Mouse (Mus musculus) G1E (cell line): Measurements from ENCODE around the gene Grk1. TPM values are rescaled to one million over a fixed set of nuclear protein-coding genes. Genes with fewer than 3 reads are reported as not detected.

Experiments used
- ATAC-seq: 2 replicates; pipeline ENCODE4 v1.8.0; 2016; ENCODE audit warnings: mild to moderate bottlenecking; ENCODE audit not compliant: insufficient number of reproducible peaks, poor library complexity, low FRiP score, severe bottlenecking; ENCODE audit errors: extremely low read depth
- DNase-seq: peaks from one replicate; pipeline ENCODE4 v3.0.0; 2012; ENCODE audit warnings: low spot score
- H3K27me3 ChIP-seq: 2 replicates; pipeline ENCODE4 v1.6.1; 2012; ENCODE audit warnings: mild to moderate bottlenecking, low read length, inconsistent platforms; ENCODE audit not compliant: insufficient read depth
- H3K36me3 ChIP-seq: replicated peaks from 2 replicates; pipeline ENCODE3; 2012; ENCODE audit warnings: mild to moderate bottlenecking, inconsistent platforms
- H3K4me1 ChIP-seq: 2 replicates; pipeline ENCODE4 v1.6.1; 2012; ENCODE audit warnings: low read depth, low read length, inconsistent platforms, mixed read lengths; ENCODE audit not compliant: insufficient read depth
- H3K4me3 ChIP-seq: 2 replicates; pipeline ENCODE4 v1.5.1; 2012; ENCODE audit warnings: low read depth, mild to moderate bottlenecking, inconsistent platforms, low read length, moderate library complexity, mixed read lengths
- H3K9me3 ChIP-seq: replicated peaks from 2 replicates; pipeline ENCODE4 v1.6.1; 2012; ENCODE audit warnings: inconsistent platforms
- CTCF ChIP-seq: IDR thresholded peaks from 2 replicates; pipeline ENCODE4 v1.5.1; 2012; ENCODE audit warnings: low read depth, low read length, inconsistent platforms, mixed read lengths
- GATA1 ChIP-seq: IDR thresholded peaks from 2 replicates; pipeline ENCODE4 v1.6.1; 2012; ENCODE audit warnings: borderline replicate concordance, low read length, inconsistent platforms, mixed read lengths
- GATA2 ChIP-seq: IDR thresholded peaks from 2 replicates; pipeline ENCODE4 v1.6.1; 2012; ENCODE audit warnings: low read depth, low read length, inconsistent platforms, borderline replicate concordance
- POLR2AphosphoS5 ChIP-seq: IDR thresholded peaks from 2 replicates; pipeline ENCODE4 v1.6.1; 2012; ENCODE audit warnings: low read depth, low read length, inconsistent platforms; ENCODE audit not compliant: insufficient replicate concordance
- TAL1 ChIP-seq: conservative IDR thresholded peaks from 2 replicates; pipeline ENCODE4 v1.6.1; 2012; ENCODE audit warnings: low read depth, low read length, inconsistent platforms, mixed read lengths
- polyA plus RNA-seq: library from polyadenylated mRNA; stranded (reverse); fragments of >175 nt; gene quantifications from 2 replicates; pipeline ENCODE4 v1.2.3, GENCODE M21; 2012
- total RNA-seq, 2 experiments: library from RNA; stranded (forward) in 1 of 2; stranded (reverse) in 1 of 2; fragments of 200-1000 nt in 1 of 2; fragments of >200 nt in 1 of 2; fragmentation: Nextera tagmentation in 1 of 2; gene quantifications; 2 replicates each; pipeline ENCODE4 v1.2.3; 2014 to 2017

Grk1 gene
- total and polyA plus RNA-seq, 3 experiments: 0.01 to 0.05 TPM; not detected in 1

DNA sequence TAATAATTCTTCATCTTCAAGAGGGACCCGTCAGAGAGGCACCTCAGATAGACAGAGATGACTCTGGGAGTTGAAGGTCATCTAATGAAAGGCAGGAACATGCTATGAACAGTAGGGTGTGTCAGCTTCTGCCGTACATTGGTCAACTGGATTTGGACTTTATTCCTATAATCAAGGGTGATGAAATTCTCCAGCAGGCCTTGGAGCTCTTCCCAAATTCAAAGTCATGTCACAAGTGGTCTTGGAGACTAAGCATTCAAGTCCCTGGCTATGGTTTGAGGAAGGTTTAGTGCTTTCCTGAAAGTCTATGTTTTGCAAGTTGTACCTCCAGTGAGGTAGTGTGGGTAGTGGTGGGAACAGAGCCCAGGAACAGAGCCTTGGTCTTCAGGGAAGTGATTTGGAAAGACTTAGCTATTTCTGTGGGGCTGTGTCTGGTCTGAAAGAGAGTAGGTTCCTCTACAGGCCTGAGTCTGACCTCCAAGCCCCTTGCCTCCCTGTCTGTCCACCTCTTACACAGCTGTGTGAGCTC is 14.3 kb downstream of the Grk1 start:
- no peaks in the 10 kb centered on the region for H3K9me3 ChIP-seq
- ATAC-seq (no peak), DNase-seq (no peak)
- no peaks in the 10 kb centered on the region for H3K4me1 ChIP-seq
- H3K36me3 ChIP-seq: no peaks in the 10 kb centered on the region
- TF ChIP-seq POLR2AphosphoS5 (no peak), CTCF (no peak)
- peaks cover 12% of the 10 kb centered on the region for H3K27me3 ChIP-seq
- H3K4me3 ChIP-seq: no peak overlapping the region

DNA sequence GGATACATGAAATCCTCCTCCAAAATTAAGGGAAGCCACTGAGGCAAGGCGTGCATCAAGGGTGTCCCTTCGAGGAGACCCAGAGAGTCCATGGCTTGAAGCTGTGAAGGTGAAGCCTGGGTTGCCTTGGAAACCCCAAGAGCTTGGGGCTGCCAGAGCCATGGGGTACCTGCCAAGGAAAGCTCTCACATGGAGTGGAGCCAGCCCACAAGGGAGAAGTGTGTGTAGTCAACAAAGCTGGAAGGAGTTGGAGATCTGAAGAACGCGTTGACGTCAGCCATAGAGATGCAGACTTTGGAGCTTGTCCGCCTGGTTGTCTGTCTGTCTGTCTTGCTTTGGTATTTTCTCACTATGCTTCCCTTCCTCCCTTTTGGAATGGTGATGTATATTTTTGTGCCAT is 16.1 kb downstream of the Grk1 start:
- TF ChIP-seq GATA2: no peak
- H3K27me3 ChIP-seq: peaks cover 5% of the 10 kb centered on the region
- no peak for ATAC-seq

DNA sequence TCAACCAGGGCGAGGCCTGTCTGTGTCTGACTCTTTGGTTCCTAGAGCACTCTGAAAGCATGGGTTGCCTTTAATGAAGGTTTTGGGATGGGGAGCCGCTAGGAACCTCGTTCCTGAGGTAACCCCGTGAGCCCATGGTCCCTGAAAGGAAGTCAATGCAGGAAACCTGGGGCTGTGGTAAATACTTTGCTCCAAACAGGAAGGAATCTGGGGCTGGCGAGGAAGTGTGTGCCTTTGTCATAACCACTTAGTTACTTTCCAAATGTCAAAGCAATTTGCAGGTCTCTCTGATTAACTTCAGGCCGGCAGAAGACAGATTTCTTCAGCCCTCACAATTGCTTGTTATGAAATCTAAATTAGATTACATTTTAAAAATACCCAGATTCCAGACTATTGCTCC is 22.5 kb downstream of the Grk1 start:
- peaks cover 5% of the 10 kb centered on the region; the same call in 1 of the 2 replicates for H3K27me3 ChIP-seq

More for the DNA sequence above, 16.1 kb downstream of the Grk1 start:
- no peaks in the 10 kb centered on the region for H3K9me3 ChIP-seq
- H3K36me3 ChIP-seq: no peaks in the 10 kb centered on the region
- no peak overlapping the region for H3K4me3 ChIP-seq
- DNase-seq: no peak
- no peaks in the 10 kb centered on the region for H3K4me1 ChIP-seq

DNA sequence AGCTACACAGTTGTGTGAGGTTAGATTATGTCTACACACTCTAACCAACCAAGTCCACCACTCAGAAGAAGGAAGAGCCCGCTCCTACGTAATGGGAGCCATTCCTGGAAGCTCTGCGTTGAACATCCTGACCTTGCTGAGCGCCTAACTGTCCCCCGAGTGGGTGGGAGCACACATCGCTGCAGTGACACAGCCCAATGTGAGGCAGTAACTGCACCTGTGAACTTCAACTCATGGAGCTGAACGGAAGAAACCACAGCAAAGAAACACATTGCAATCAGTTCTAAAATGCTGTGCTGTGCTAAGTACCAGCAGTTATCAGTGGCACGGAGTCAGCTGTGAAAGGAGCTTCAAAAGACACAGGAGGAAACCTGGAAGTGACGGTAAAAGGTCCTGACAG is 23.3 kb downstream of the Grk1 start:
- peaks cover 5% of the 10 kb centered on the region; the same call in 1 of the 2 replicates for H3K27me3 ChIP-seq
- DNase-seq: no peak

More for the DNA sequence above, 22.5 kb downstream of the Grk1 start:
- no peak for ATAC-seq
- TF ChIP-seq CTCF (no peak), TAL1 (no peak), GATA2 (no peak), GATA1 (no peak), POLR2AphosphoS5 (no peak)
- DNase-seq: no peak
- Histone ChIP-seq H3K4me1 (no peaks in the 10 kb centered on the region), H3K9me3 (no peaks in the 10 kb centered on the region), H3K36me3 (no peaks in the 10 kb centered on the region), H3K4me3 (no peak overlapping the region)

DNA sequence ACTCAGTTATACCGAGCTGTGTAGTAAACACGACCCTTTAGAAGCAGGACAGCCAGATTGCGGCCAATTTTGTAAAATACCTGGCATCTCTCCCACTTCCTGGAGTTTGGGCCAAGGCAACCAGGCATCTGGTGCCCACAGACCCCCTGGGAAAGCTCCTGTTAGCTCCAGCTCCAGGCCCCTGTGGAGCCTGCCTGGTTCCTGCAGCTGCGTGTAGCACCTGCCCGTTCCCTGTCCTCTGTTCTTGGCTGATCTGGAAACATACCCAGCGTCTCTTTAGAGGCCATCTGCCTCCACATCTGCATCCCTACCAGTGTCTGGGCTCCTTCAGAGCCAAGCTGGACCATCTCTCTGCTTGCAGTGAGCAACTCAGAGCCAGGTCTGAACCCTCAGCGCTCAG is 25.5 kb downstream of the Grk1 start:
- no peak for ATAC-seq
- Histone ChIP-seq H3K27me3 (peaks cover 8% of the 10 kb centered on the region; the same call in 1 of the 2 replicates), H3K36me3 (no peaks in the 10 kb centered on the region), H3K4me3 (no peak overlapping the region), H3K9me3 (no peaks in the 10 kb centered on the region), H3K4me1 (no peaks in the 10 kb centered on the region)
- DNase-seq: no peak
- no peak for TF ChIP-seq GATA2
- no peak for TF ChIP-seq GATA1
- no peak for TF ChIP-seq CTCF
- TF ChIP-seq POLR2AphosphoS5: no peak
- no peak for TF ChIP-seq TAL1

More for the DNA sequence above, 23.3 kb downstream of the Grk1 start:
- no peak for ATAC-seq
- no peak overlapping the region for H3K4me3 ChIP-seq
- TF ChIP-seq GATA1 (no peak), TAL1 (no peak), POLR2AphosphoS5 (no peak), GATA2 (no peak), CTCF (no peak)
- H3K9me3 ChIP-seq: no peaks in the 10 kb centered on the region
- no peaks in the 10 kb centered on the region for H3K4me1 ChIP-seq
- H3K36me3 ChIP-seq: no peaks in the 10 kb centered on the region

DNA sequence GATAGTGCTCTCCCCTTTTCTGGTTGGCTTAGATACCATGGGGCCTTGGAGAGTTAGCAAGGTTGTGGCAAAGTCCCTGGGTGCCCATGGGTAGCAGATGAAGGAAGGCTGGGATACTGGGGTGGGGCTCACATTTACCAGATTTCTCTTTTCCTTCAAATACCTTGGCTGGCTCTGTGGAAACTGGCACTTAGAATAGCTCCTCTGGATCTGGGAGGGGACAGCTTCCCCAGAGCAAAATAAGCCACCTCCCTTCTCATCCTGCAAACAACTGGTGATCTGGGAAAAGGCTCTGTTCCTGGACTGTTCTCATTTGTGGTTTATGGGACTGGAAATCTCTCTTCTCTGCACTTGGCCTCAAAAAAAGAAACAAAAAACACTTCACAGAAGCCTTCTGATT is 26.0 kb downstream of the Grk1 start:
- no peaks in the 10 kb centered on the region for H3K36me3 ChIP-seq
- no peak for TF ChIP-seq TAL1
- no peak for TF ChIP-seq POLR2AphosphoS5
- TF ChIP-seq CTCF: no peak
- no peak for TF ChIP-seq GATA1
- TF ChIP-seq GATA2: no peak
- H3K27me3 ChIP-seq: peaks cover 10% of the 10 kb centered on the region; the same call in 1 of the 2 replicates
- no peak overlapping the region for H3K4me3 ChIP-seq
- no peaks in the 10 kb centered on the region for H3K4me1 ChIP-seq
- DNase-seq (no peak), ATAC-seq (no peak)
- no peaks in the 10 kb centered on the region for H3K9me3 ChIP-seq

DNA sequence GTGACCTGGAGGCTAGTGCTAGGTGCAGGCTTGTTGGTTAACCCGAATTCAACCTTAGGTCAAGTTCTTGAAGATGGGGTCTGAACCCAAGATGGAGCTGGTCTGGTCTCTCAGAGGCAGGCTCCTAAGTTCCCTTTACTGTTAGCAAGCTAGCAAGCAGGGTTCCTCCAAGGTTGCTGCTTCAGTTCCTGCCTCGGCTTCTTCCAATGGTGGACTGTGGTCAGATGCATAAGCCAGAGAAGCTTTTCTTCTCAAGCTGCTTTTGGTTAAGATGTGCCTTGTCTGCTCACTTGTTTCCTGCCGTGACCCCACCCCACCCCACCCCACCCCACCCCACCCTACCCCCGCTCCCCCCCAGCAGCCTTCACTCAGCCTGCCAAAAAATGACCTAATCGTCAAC is 28.2 kb downstream of the Grk1 start:
- no peak for DNase-seq
- H3K4me3 ChIP-seq: no peak overlapping the region
- ATAC-seq: no peak
- H3K36me3 ChIP-seq: no peaks in the 10 kb centered on the region
- H3K9me3 ChIP-seq: no peaks in the 10 kb centered on the region
- H3K27me3 ChIP-seq: peaks cover 10% of the 10 kb centered on the region; the same call in 1 of the 2 replicates
- TF ChIP-seq TAL1 (no peak), CTCF (no peak), GATA2 (no peak)
- H3K4me1 ChIP-seq: no peaks in the 10 kb centered on the region
